Mouse (Mus musculus): Measurements from ENCODE around the gene Narf.

The Narf gene

DNA sequence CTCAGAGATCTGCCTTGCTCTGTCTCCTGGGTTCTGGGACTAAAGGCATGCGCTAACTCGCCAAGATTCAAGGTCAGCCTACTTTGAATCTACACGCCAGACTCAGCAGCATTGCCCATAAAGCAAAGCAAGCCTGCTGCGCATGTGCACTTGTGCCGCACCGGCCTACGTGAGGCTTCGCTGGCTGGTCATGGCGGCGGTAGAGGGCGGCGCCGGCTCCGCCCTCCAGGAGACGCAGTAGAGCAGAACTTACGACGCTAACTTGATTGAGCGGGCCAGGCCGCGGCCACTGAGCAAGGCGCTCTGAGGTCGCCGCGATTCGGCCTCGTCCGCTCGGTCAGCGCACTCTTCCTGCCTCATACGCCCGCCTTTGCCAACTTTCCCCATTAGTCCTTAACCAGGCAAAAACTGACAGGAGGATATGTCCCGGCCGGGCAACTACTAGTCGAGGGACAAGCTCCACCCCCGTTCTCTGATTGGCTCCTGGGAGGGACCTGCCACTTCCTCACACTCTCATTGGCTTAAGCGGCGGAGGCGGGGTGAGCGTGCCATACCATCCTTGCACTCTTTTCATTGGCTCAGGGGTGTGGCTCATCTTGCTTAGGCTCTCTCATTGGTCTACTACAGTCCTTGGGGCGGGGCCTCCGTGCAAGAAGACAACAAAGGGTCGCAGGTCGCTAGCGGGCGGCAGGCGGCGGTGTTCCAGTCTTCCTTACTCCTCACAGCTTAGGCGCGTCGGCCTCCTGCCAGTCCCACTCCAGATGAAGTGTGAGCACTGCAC, at the start of gene Narf:
Gene Narf (plus strand): TSS at position 690 of the 781 bp plus-strand sequence.
- peak; percentile 100 for DNase-seq

DNA sequence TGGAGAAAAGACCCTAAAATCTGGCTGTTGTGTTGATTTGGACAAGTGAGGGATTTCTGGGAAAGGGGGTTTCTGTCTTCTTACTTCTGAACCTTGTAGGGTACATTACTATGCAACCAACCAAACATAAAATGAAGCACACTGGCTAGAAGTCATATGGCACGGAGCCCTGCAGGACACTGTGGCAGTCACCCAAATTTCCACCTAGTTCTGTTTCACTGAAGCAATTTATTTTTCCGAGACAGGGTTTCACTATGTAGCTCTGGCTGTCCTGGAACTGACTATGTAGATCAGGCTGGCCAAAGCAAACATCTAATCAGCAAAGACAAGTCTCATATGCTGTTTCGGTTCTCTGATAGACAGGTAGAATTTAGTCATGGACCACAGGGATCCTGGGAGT, 47.4 kb upstream of the Narf start:
- DNase-seq: peak; percentile 69

DNA sequence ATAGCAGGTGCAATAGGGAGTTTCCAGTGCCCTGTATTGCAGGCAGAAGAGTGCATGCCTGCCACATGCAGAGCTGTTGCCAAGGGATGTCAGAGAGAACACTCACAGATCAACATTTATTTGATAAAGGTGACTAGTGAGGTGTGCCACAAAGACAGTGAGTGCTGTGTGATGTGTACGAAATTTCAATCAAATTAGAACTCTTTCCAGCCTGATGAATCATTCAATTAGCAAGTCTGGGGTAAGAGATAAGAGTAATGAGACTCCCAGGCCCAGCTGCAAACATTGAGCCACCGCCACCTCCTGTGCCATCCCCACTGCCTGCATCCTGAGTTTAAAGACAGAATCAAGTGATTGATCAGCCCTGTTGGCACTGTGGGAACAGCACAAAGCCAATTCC, 44.3 kb upstream of the Narf start:
- no peak for DNase-seq

DNA sequence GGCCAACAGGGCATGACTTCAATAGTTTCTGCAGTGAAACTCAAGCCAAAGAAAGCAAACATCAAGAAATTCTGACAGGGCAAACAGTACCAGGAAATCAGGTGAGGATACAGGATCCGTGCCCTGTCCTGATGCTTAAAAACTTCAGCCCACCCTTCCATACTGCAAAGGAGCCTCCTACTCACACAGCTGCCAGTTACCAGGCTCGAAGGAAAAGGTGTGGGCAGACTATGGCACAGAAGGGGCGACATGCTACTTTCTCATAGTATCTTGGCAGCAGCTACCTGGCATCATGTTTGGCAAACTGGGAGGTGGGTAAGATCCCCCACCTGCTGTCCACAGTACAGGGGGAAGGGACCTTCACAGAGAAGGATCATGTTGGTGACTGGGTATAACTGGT, 43.6 kb upstream of the Narf start:
- DNase-seq: no peak

DNA sequence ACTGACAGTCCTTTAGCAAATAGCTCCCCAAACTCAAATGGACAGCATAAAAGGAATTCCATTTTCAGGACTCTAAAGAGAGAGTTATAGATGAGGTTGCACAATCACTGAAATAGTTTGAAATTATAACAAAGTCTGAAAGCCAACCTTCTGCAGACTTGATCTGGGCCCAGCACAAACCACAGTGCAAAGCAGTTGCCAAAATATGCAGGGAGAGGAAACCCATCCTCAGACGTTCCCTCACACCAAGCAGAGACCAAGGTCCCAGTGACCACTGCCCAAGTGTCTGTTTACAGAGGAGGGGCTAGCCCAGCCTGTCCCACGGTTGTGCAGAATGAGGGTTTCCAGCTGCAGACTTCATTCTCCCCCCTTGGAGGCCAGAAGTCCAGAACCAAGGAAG, 38.4 kb upstream of the Narf start:
- no peak for DNase-seq

DNA sequence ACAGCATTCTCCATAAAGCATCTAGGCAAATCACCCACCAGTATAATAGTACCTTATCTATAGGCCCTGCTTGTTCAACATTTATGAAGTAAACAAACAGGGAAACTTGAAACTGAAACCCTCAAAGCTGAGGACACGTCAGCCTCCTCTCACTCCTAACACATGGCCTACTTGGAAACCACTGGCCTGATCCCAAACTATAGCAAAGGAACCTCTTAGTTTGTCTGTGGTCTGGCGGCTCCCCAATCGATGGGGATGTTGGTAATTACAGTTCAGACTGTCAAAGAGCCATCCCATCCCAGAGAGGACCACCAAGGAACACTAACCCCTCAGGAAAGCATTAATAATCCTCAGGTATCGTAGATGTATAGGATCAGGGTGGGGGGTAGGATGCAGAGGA, 37.2 kb upstream of the Narf start:
- no peak for DNase-seq

DNA sequence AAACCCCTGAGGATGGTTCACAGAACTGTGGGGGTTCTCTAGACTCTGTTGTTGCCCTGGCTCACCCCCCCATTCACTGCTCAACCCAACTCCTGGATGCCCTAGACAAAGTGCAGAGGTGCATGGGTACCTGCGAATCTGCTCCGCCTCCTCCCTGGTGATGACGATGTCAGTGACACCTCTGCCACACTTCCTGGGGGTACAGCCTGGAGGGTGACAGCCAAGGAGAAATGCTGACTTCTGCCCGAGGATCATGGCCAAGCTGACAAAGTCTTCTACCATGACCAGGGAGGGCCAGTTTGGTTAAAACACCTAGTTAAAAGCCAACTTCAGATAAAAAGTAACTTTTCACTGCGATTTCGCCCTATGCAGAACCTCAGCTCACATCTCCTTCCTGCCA, 36.3 kb upstream of the Narf start:
- peak; percentile 81 for DNase-seq

DNA sequence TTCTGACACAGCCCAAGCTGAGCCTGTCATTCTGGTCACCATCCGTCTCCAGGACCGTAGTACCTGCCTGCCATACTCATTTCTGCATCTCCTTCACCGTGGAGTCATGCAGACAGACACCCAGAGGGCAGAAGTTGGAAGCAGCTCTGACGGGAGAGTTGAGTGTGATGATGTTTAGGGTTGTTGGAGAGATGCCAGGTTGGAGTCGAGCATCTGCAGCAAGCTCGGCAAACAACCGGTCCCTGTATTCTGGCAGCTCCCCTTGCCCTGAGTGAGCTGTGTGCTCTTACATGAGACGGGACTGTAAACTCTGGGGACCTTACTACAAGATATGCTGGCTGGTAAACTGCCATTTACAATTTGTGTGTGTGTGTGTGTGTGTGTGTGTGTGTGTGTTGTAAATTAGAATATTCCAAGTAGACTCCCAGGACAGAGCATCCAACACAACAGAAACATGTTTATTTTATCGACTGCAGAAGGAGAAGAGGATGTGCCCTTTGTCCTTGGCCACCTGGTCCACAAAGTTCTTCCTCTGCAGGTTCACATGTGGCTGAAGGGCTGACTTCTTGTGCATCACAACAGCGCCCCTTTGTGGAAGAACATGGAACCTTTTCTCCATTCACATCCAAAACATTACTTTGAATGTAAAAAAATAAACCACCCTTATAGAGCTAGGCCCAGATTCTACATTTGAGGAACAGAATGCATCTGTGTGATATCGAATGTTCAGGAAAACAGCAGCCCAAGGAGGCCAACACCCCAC, 35.4 kb upstream of the Narf start:
- DNase-seq: peak; percentile 81

DNA sequence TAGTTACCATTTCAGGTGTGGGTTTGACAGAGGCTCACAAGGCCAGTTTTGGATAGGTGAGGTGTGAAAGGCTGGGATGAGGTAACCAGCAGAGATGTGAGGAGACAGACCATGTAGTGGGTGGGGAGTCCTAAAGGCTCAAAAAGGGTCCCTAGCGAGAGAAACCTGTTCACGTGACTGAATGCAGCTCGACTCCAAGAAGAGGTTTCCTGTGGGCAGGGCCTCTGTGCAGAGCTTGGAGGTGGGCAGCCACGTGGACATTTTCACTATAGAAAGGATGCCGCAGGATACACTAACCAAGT, 33.2 kb upstream of the Narf start:
- DNase-seq: no peak

DNA sequence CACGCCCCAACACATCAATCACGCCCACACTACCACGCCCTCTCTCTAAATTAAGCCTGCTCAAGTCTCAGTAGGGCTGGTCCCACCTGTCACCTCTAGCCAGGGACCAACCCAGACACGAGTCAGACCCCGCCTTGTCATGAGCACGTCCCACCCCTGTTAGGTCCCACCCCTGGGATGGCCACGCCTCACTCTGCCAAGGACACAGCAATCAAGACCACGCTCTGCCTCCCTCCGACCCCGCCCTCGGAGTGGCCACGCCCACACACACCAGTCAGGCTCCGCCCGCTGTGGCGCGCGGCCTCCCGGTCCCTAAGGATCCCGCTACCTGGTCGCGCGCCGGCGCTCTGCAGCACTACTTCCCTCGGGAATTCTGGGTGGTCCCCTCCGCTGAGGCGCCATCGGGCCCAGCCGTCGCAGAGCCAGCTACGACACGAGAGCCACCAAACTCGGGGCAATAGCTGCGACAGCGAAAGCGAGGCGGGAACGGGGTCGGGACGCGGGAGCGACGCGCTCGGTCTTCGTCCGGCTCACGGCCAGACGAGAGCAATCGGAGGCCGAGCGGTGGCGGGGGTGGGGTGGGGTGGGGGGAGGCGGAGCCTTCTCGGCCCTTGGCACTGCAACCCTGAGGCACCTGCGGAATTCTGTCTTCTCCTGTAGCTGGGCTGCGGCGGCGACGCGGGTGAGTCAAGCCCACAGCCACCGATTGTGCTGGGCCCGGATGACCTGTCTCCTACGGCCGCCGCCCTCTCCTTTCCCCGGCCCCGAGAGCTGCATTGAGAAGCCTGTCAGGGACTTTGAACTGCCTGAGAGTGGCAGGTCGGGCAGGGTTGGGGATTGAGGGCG, 32.7 kb upstream of the Narf start, which contains the start of the genes Hexdc and Ogfod3:
Gene Hexdc (plus strand): TSS at position 273 of the 846 bp plus-strand sequence.
Gene Ogfod3 (minus strand): TSS at position 551 of the 846 bp plus-strand sequence.
- peak; percentile 97 for DNase-seq

DNA sequence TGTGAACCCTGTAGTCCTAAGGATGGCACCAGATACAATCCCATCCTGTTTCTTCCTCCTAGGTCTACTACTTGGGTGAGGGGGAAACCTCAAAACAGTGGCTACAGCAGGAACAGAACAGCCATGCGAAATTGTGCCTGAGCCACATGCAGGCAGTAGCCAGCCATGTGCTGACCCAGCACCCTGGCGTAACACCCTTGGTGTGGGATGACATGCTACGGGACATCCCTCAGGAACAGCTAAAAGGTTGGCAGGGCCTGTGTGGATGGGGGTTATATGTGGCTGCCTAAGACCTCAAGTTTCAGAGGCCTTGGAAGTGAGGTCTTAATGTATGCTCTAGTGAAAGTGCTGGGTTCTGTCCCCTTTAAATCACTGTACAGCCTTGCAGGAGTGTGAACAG, 20.2 kb upstream of the Narf start:
- DNase-seq: no peak

DNA sequence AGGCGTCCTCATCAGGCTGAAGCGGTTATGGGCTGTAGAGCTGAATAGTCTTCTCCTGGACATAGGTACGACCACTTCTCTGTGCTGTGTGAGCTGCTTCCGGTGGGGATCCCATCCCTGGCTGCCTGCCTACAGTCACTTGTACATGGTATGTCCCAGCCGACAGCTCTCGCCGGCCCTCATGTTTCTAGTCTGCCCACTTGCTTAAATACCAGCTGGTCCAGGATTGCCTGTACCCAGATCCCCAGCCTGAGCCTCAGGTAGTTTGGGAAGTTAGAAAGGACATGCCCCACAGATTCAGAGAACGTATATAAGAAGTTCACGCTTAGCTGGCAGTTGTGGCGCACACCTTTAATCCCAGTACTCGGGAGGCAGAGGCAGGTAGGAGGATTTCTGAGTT, 17.3 kb upstream of the Narf start:
- DNase-seq: no peak

DNA sequence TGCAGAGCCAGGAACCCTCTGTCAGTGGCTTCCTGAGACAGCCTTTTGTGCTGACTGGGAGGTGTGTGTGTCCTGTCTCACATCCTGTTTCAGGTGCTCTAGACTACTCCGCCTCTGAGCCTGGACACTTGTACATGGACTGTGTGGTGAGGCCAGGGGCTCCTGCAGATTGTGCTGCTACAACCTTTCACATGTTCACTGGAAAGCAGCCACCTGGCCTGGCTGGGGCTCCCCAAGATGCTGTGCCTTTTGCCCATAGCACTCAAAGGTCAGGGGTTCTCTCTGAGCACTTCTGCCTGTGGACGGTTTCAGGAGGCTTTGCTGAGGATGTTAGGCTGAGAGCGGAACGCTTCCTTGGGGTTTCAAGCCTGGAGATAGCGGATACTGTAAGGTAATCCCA, 16.3 kb upstream of the Narf start:
- no peak for DNase-seq

DNA sequence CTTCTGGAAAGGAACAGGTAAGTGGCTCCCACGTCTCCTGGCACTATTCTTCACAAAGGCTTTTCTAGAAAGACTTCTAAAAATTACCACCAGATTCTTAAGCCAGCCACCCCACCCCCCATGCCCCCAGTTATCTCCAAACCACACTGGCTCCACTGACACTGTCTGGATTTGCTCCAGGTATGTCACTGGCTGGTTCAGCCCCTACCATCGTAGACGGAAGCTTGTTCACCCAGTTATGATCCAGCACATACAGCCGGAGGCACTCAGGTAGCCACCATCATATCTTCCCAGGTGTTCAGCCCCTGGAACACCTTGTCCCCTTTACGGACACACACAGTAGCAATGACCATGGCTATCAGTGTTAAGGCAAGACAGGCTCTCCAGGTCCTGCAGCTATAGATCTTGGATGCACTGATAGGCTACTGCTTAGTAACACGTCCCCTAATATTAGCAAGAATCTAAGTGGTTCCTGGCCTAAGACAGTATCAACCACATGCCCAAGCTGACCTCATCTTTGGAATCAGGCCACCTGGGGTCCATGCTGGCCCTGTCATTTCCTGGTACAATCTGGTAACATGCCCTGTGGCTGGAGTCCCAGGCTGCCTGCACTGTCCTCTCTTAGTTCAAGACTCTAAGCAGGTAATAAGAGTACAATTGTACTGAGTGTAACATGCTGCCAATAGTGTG, 15.6 kb upstream of the Narf start:
- no peak for DNase-seq

DNA sequence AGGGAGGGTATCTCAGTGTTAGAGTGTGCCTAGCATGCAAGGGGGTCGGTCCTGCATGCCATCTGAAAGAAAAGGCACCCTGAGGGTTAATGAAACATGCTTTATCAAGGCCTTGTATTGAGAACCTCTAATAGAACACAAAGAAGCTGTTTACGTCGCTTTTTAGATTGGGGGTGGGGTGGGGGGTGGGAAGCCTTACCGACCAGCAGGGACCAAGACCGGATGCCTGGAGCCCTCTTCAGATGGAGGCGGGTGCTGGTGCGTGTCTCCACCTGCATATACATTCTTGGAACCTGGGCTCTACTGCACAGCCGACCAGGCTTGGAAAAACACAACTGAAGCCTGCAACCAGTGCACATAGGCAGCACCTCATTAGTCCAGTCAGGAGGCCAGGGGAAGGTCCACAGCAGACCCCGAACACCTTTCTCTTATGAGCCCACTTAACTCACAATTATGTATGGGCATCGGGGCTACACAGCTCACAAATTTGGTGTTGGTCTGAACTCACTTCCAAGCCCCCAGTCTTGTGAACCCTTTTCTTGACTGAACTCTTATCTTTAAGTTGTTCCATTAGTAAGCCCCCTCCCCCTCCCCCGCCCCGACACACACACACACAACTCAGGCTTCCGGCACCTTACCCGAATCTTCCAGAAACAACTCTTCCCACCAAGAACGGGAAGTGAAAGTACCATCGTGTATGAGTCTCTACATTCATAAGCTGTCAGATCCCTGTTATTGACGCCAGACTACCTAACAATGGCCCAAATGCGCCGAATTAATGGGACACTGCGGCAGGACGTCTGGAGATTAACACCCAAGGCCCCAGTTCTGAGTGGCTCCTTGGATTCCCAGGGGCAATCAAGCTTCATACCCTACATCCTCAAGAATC, 8.7 kb upstream of the Narf start:
- DNase-seq: no peak

DNA sequence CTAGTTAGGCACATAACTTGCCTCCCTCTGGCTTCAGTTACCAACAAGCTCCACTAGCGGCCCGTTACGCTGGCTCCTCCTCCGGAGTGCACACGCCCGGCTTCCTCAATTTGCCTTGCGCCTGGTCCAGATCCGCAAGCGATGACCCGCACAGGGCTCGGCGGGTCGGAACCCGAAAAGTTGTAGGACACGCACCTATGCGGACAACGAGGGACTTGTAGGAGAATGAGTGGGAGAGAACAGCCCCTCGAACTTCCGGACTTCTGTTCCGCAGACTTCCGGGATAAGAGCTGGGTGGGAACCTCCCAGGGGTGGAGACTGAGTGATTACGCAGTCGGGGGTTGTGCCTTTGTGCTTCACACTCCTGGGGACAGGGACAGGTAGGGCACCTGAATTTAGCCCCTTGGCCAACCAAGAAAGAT, 8.0 kb upstream of the Narf start, which contains the start of gene Cybc1:
Gene Cybc1 (minus strand): TSS at position 305 of the 422 bp plus-strand sequence.
- peak; percentile 90 for DNase-seq

DNA sequence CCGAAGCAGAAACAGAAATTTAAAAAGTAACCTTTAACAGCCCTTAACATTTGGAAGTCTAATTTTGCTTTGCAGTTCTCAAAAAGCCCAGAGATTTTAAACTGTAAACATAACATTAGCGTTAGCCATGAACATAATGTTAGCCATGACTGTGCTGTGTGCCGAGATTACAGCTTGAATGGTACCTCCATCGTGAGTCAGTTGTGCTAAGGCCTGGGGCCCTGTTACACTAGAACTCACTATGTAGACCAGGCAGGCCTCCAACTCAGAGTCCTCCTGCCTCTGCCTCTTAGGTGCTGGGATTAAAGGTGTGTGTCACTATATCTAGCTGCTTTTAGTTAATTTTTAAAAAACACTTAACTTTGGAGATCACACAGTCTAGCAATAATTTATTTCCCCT, 5.9 kb upstream of the Narf start:
- peak; percentile 85 for DNase-seq

DNA sequence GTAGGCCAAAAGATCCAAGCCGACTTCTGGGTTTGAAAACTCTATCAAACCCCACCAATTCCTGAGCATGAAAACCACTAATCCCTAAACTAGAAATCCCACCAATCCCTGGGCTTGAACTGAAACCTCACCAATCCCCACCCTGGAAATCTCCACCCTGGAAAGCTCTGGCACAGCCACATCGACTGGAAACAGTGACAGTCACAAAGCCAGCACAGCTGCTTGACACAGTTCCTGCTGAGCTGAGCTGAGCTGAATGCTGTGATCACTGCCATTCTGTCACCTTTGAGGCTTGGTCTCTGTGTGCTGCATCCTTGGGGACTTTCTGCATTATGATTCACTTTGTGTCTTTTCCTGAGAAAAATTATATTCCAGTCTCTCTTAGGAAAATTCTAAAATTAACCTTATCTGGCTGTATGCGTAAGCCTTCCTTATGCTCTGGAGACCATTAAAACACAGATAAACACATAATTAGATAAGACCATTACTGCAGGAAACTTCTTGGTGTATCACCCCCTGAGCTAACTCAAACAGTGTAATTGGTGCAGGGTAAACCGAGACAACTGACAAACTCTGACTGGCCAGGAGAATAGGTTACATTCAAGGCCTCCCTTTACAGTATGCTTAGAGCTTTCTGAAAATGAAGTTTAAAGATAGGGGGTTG, 5.3 kb upstream of the Narf start:
- DNase-seq: no peak

DNA sequence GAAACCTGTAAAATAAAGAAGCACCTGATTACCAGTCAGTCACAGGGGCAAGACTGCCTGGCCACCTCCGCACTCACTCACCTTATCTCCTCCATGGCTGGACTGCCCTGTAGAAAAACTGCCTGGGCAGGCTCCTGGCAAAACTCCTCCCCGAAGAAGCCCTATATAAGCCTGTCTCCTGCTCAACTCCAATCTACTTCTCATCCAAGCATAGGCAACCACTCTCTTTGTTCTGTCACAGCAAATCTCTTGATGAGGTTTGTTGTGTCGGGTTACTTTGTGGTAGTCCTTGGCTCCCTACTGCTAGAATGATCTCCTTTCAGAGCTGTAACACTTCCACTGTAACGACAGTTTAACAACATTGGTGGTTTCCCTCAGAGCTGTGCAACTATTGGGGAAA, 4.3 kb upstream of the Narf start:
- DNase-seq: no peak

DNA sequence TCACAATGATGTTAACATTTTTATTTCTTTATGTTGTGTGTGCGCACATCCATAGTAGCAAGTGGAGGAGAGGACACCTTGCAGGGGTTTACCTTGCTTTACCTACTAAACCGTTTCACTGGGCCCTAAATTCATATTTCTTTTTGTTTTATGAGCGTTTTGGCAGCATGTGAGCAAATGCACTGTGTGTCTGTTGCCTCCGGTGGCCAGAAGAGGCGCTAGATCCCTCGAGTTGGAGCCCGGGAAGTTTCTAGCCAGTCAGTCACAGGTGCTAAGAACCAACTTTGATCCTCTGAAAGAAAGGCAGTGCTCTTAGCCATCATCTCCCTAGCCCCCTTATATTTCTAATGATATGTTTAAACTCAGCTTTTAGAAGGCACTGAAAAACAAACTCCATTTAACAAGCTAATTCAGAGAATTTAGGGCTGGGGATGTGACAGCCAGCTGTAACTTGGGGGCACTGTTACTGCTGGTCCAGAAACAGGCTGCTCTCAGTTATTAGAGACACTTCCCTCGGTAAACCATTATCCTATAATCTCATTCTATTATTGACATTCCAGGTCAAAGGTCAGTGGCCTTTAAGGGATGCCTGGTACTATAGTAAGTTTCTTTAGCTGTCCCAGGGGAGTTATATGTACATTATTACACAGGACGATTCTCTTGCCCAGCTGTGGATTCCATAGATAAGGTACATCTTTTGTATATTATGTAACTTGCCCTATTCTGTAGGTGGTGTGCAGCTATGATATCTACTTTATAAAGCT, 1.4 kb upstream of the Narf start:
- peak; percentile 60 for DNase-seq

All from kidney, adult 9 months (tissue).